Mouse (Mus musculus) hindbrain, embryonic 14.5 days (tissue): ENCODE results near the gene Rfc5. TPM values are rescaled to one million over a fixed set of nuclear protein-coding genes. Genes with fewer than 3 reads are reported as not detected.
A peak's percentile ranks its signal among the peaks of the same experiment; 100 is the strongest.
"Not testable (repeated sequence)": the region's sequence is repeated elsewhere in the genome, so short reads cannot be mapped to it uniquely, and the experiment has no call there.

Experiments used
- ATAC-seq: fragments of 200-750 bp; cut with Nextera tagmentation; 2 replicates; pipeline ENCODE4 v1.8.0; 2017; ENCODE audit warnings: moderate number of reproducible peaks, mild to moderate bottlenecking, moderate TSS enrichment, moderate library complexity; ENCODE audit not compliant: low FRiP score
- DNase-seq: peaks from one replicate; pipeline ENCODE4 v3.0.0-alpha.2; 2015; ENCODE audit warnings: low spot score
- H3K27ac ChIP-seq: fragments of 300-500 bp; sonication (generic); 2 replicates; pipeline ENCODE4 v1.5.1; 2014; ENCODE audit warnings: mild to moderate bottlenecking, moderate library complexity
- H3K27me3 ChIP-seq: fragments of 300-500 bp; sonication (generic); 2 replicates; pipeline ENCODE4 v1.6.1; 2014; ENCODE audit warnings: mild to moderate bottlenecking, low read length, mixed read lengths; ENCODE audit not compliant: control insufficient read depth, insufficient read depth
- H3K36me3 ChIP-seq: fragments of 300-500 bp; sonication (generic); replicated peaks from 2 replicates; pipeline ENCODE4 v1.6.1; 2014; ENCODE audit not compliant: control insufficient read depth, insufficient read depth
- H3K4me1 ChIP-seq: fragments of 300-500 bp; sonication (generic); replicated peaks from 2 replicates; pipeline ENCODE4 v1.6.1; 2014; ENCODE audit warnings: antibody characterized with exemption, low read length, mixed read lengths; ENCODE audit not compliant: control insufficient read depth, insufficient read depth
- H3K4me2 ChIP-seq: fragments of 300-500 bp; sonication (generic); replicated peaks from 2 replicates; pipeline ENCODE4 v1.6.1; 2014; ENCODE audit warnings: mild to moderate bottlenecking, moderate library complexity
- H3K4me3 ChIP-seq: fragments of 300-500 bp; sonication (generic); replicated peaks from 2 replicates; pipeline ENCODE4 v1.5.1; 2014; ENCODE audit warnings: mild to moderate bottlenecking, low read length
- H3K9ac ChIP-seq: fragments of 300-500 bp; sonication (generic); 2 replicates; pipeline ENCODE4 v1.6.1; 2014
- H3K9me3 ChIP-seq: fragments of 300-500 bp; sonication (generic); 2 replicates; pipeline ENCODE4 v1.6.1; 2016; ENCODE audit warnings: low read length; ENCODE audit not compliant: control insufficient read depth
- WGBS: fragments of 180-500 bp; shearing (Covaris S2); extraction: QIAGEN DNeasy Blood & Tissue Kit; methylation state at CpG from one replicate; pipeline ENCODE4 v1.1.7; 2014; 5-methylcytosine and 5-hydroxymethylcytosine counted together
- polyA plus RNA-seq: library from polyadenylated mRNA; unstranded; fragments of >200 nt; fragmentation: Nextera tagmentation; extraction: Ambion mirVana; gene quantifications from 2 replicates; pipeline ENCODE4 v1.2.1, GENCODE M21; 2014

The Rfc5 gene
- polyA plus RNA-seq, 1 experiment from 2014 or later, result 26.0 TPM

GRCm38 (mm10) chr5:117404671-117405070, 15.8 kb upstream of the Rfc5 start:
- not testable (repeated sequence) for H3K4me3 ChIP-seq, H3K4me1 ChIP-seq, H3K4me2 ChIP-seq, H3K27ac ChIP-seq, ATAC-seq, H3K36me3 ChIP-seq, H3K9me3 ChIP-seq, DNase-seq, H3K27me3 ChIP-seq, H3K9ac ChIP-seq
- WGBS, result 95% methylated on average over 2 of the region's 2 CpGs

DNA sequence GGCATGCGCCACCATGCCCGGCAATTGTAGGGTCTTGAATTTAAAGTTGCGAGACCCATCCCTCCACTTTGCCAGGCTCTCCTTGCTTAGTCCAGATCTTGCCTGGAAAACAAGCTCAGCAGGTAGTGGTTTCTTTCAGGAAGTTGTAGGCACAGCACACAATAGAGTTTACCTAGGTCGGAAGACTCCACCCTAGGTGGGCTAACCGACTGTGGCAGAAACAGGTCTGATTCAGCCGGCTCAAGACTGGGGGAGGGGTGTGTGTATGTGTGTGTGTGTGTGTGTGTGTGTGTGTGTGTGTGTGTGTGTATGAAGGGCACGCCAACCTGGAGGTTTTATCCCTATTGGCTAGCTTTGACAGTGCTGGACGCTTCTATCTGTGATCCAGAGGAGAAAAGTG, 14.8 kb upstream of the Rfc5 start:
- Histone ChIP-seq H3K4me2 (no peak overlapping the region), H3K4me3 (no peak overlapping the region), H3K9me3 (no peaks in the 10 kb centered on the region), H3K9ac (no peak overlapping the region), H3K27me3 (no peaks in the 10 kb centered on the region), H3K27ac (no peak overlapping the region), H3K36me3 (no peaks in the 10 kb centered on the region), H3K4me1 (no peaks in the 10 kb centered on the region)
- DNase-seq (no peak), ATAC-seq (no peak)
- 90% methylated on average over 8 of the region's 8 CpGs for WGBS

- no peak for ATAC-seq
- H3K27ac ChIP-seq, result no peak overlapping the region
- H3K27me3 ChIP-seq, result no peaks in the 10 kb centered on the region
- DNase-seq, result no peak
- no peak overlapping the region for H3K4me2 ChIP-seq
- 82% methylated on average over 9 of the region's 9 CpGs for WGBS
- no peak overlapping the region for H3K9ac ChIP-seq
- H3K4me3 ChIP-seq, result no peak overlapping the region
- H3K9me3 ChIP-seq, result no peaks in the 10 kb centered on the region
- H3K36me3 ChIP-seq, result no peaks in the 10 kb centered on the region
- H3K4me1 ChIP-seq, result no peaks in the 10 kb centered on the region
Measured at GRCm38 (mm10) chr5:117399281-117399680, 10.4 kb upstream of the Rfc5 start.

DNA sequence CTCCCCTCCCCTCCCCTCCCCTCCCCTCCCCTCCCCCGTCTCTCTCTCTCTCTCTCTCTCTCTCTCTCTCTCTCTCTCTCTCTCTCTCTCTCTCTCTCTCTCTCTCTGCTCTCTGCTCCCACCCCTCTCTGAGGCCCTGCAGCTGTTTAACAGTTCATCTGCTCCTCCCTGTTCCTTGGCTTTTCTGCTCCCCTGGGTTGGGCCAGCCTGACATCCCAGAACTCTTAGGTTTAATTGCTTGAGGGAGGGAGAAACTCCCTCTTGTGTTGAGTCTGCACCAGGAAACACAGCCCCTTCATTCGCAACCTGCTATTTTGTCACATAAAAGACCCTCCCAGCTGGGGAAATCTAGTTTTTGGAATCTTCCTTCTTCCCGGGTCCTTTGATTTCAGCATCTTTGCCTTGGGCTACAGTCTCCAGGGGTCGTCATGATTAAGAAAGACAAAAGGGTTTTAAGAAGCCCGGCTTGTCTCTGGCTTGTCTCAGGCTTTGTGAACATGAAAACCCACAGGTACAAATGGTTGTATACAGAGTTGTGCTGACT, 9.2 kb upstream of the Rfc5 start:
- DNase-seq, result peak; percentile 24
- Histone ChIP-seq H3K27ac (no peak overlapping the region), H3K36me3 (no peaks in the 10 kb centered on the region), H3K9me3 (no peaks in the 10 kb centered on the region), H3K4me1 (no peaks in the 10 kb centered on the region), H3K27me3 (no peaks in the 10 kb centered on the region), H3K4me3 (no peak overlapping the region), H3K9ac (no peak overlapping the region), H3K4me2 (no peak overlapping the region)
- WGBS, result 30% methylated on average over 4 of the region's 5 CpGs
- no peak for ATAC-seq

GRCm38 (mm10) chr5:117397371-117397770, 8.5 kb upstream of the Rfc5 start:
- DNase-seq (no peak), ATAC-seq (no peak)
- H3K9me3 ChIP-seq, result no peaks in the 10 kb centered on the region
- H3K27me3 ChIP-seq, result no peaks in the 10 kb centered on the region
- H3K4me2 ChIP-seq, result no peak overlapping the region
- no peak overlapping the region for H3K27ac ChIP-seq
- WGBS, result 82% methylated on average over 6 of the region's 6 CpGs
- H3K4me1 ChIP-seq, result no peaks in the 10 kb centered on the region
- H3K4me3 ChIP-seq, result no peak overlapping the region
- no peaks in the 10 kb centered on the region for H3K36me3 ChIP-seq
- H3K9ac ChIP-seq, result no peak overlapping the region

- Histone ChIP-seq H3K36me3 (no peaks in the 10 kb centered on the region), H3K9me3 (no peaks in the 10 kb centered on the region), H3K27ac (no peak overlapping the region), H3K4me3 (no peak overlapping the region), H3K27me3 (no peaks in the 10 kb centered on the region), H3K4me2 (no peak overlapping the region), H3K9ac (no peak overlapping the region), H3K4me1 (no peaks in the 10 kb centered on the region)
- DNase-seq, result no peak
- no peak for ATAC-seq
- WGBS, result 47% methylated on average over 6 of the region's 6 CpGs
Measured at GRCm38 (mm10) chr5:117396596-117397014, 7.8 kb upstream of the Rfc5 start.

- 86% methylated on average over 5 of the region's 5 CpGs for WGBS
- Histone ChIP-seq H3K27ac (no peak overlapping the region), H3K4me3 (no peak overlapping the region), H3K27me3 (no peaks in the 10 kb centered on the region), H3K4me2 (no peak overlapping the region), H3K36me3 (no peaks in the 10 kb centered on the region), H3K4me1 (no peaks in the 10 kb centered on the region), H3K9me3 (no peaks in the 10 kb centered on the region), H3K9ac (no peak overlapping the region)
- no peak for DNase-seq
- ATAC-seq, result no peak
Measured at GRCm38 (mm10) chr5:117395834-117396233, 7.0 kb upstream of the Rfc5 start.

DNA sequence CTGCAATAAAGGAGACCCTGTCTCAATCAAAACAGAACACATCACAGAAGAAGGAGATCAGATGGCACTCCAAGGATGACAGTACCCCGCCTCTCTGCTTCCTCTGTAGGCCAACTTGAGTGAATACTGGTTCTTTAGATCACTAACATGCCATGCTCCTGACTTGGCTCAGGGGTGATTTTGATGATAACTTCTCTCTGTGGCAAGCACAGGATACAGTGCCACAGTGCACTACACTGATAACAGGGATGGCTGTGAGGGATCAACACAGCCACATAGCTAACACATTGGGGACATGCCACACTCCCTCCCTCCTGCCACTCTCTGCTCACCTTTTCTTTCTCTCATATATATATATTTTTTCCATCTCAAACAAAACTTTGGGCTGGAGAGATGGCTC, 2.0 kb upstream of the Rfc5 start:
- Histone ChIP-seq H3K9ac (no peak overlapping the region), H3K4me2 (no peak overlapping the region), H3K9me3 (no peaks in the 10 kb centered on the region), H3K4me3 (no peak overlapping the region), H3K36me3 (peaks cover 3% of the 10 kb centered on the region; the same call in 1 of the 2 replicates), H3K4me1 (peaks cover 10% of the 10 kb centered on the region), H3K27me3 (no peaks in the 10 kb centered on the region), H3K27ac (no peak overlapping the region)
- ATAC-seq (no peak), DNase-seq (no peak)
- WGBS, result 87% methylated on average over 1 of the region's 1 CpGs

DNA sequence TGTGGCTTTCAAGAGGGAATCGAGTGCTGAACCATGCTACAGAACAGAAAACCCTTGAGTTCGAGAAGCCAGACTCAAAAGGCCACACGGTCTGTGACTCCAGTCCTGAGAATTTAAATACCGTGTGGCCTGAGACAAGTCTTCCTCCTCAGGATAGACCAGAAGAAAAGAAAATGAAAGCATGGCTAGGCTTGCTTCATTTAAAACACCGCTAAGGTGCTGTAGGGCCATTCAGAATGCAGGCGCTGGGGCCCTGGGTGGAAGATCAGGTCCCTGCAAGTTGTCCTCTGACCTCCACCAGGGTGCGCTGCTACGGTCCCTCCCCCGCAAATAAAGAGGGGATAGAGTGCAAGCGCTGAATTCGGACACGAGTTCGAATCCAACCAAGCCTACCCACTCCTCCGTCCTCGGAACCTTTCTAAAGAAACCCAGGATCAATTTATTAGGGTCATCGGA, 523 bp downstream of the Rfc5 start:
- ATAC-seq, result no peak

DNA sequence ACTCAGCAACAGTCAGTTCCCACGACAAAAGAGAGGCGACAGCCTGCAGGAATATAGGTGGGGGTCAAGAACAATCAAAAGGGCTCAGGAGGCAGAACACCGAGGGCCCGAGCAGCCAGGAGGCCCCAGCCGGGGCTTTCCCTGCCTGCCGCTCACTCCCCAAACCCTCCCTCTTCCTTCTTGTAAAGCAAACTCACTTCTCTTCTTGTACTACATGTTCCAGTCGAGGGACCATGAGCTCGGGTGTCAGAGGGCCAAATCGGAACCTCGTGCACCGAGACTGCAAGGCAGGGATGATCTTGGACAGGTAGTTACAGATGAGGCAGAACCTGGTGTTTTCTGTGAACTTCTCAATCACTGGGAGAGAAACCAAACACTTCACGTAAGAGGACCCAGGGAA, 5.6 kb downstream of the Rfc5 start:
- DNase-seq (no peak), ATAC-seq (no peak)
- Histone ChIP-seq H3K4me2 (no peak overlapping the region), H3K9ac (no peak overlapping the region), H3K4me1 (peaks cover 3% of the 10 kb centered on the region), H3K36me3 (peaks cover 76% of the 10 kb centered on the region), H3K27me3 (no peaks in the 10 kb centered on the region), H3K27ac (no peak overlapping the region), H3K9me3 (no peaks in the 10 kb centered on the region), H3K4me3 (no peak overlapping the region)
- WGBS, result 74% methylated on average over 12 of the region's 12 CpGs

More for the DNA sequence above, 523 bp downstream of the Rfc5 start:
- H3K27me3 ChIP-seq, result no peaks in the 10 kb centered on the region
- H3K4me2 ChIP-seq, result peak overlapping the region; percentile 83
- WGBS, result 11% methylated on average over 16 of the region's 16 CpGs
- H3K9me3 ChIP-seq, result no peaks in the 10 kb centered on the region
- H3K4me1 ChIP-seq, result peaks cover 10% of the 10 kb centered on the region
- peaks cover 27% of the 10 kb centered on the region for H3K36me3 ChIP-seq
- peak overlapping the region; percentile 88 for H3K9ac ChIP-seq
- H3K27ac ChIP-seq, result 0 out of 2 replicates have a peak overlapping the region, but pooled peaks have one; percentile 48
- H3K4me3 ChIP-seq, result peak overlapping the region; percentile 69
- DNase-seq, result peak; percentile 42
